Mouse (Mus musculus): ENCODE results near the gene Zfp750. TPM values are rescaled to one million over a fixed set of nuclear protein-coding genes. Genes with fewer than 3 reads are reported as not detected.

The Zfp750 gene
- polyA plus RNA-seq, 1 experiment = 0.98 TPM

GRCm38 (mm10) chr11:121512896-121513572 lies 6.1 kb downstream of the Zfp750 start:
- H3K27ac ChIP-seq (ENCODE audit: insufficient read depth, low read length) = no peak overlapping the region
- DNase-seq = peak; percentile 37 to 43
- H3K4me1 ChIP-seq (ENCODE audit: control insufficient read depth, insufficient read depth, low read length) = peaks cover 8% of the 10 kb centered on the region
- H3K27me3 ChIP-seq (ENCODE audit: control insufficient read depth, insufficient read depth, low read length) = no peaks in the 10 kb centered on the region
- H3K4me3 ChIP-seq (replicated peaks; ENCODE audit: insufficient read depth, low read depth, low read length) = no peak overlapping the region
- 30% methylated on average over 8 of the region's 8 CpGs for WGBS
- no peak for TF ChIP-seq POLR2A (IDR thresholded peaks at IDR 0.05; ENCODE audit: borderline replicate concordance, insufficient read depth, low read length)
- TF ChIP-seq CTCF (IDR thresholded peaks at IDR 0.05; ENCODE audit: borderline replicate concordance, insufficient read depth, low read depth, low read length) = no peak

GRCm38 (mm10) chr11:121510512-121511246 lies 8.5 kb downstream of the Zfp750 start:
- peaks cover 8% of the 10 kb centered on the region for H3K4me1 ChIP-seq (ENCODE audit: control insufficient read depth, insufficient read depth, low read length)
- TF ChIP-seq CTCF (IDR thresholded peaks at IDR 0.05; ENCODE audit: borderline replicate concordance, insufficient read depth, low read depth, low read length) (no peak), POLR2A (IDR thresholded peaks at IDR 0.05; ENCODE audit: borderline replicate concordance, insufficient read depth, low read length) (no peak)
- no peak overlapping the region for H3K4me3 ChIP-seq (replicated peaks; ENCODE audit: insufficient read depth, low read depth, low read length)
- DNase-seq = no peak
- H3K27me3 ChIP-seq (ENCODE audit: control insufficient read depth, insufficient read depth, low read length) = no peaks in the 10 kb centered on the region
- no peak overlapping the region for H3K27ac ChIP-seq (ENCODE audit: insufficient read depth, low read length)
- WGBS = 94% methylated on average over 9 of the region's 9 CpGs

GRCm38 (mm10) chr11:121508478-121508877 lies 10.7 kb downstream of the Zfp750 start:
- TF ChIP-seq CTCF (IDR thresholded peaks at IDR 0.05; ENCODE audit: borderline replicate concordance, insufficient read depth, low read depth, low read length) = no peak
- Histone ChIP-seq H3K4me3 (replicated peaks; ENCODE audit: insufficient read depth, low read depth, low read length) (no peak overlapping the region), H3K27me3 (ENCODE audit: control insufficient read depth, insufficient read depth, low read length) (no peaks in the 10 kb centered on the region), H3K27ac (ENCODE audit: insufficient read depth, low read length) (no peak overlapping the region), H3K4me1 (ENCODE audit: control insufficient read depth, insufficient read depth, low read length) (peaks cover 8% of the 10 kb centered on the region)
- 87% methylated on average over 4 of the region's 4 CpGs for WGBS
- DNase-seq = no peak

- no peak for TF ChIP-seq POLR2A (IDR thresholded peaks at IDR 0.05; ENCODE audit: borderline replicate concordance, insufficient read depth, low read length)
- no peak for TF ChIP-seq CTCF (IDR thresholded peaks at IDR 0.05; ENCODE audit: borderline replicate concordance, insufficient read depth, low read depth, low read length)
- Histone ChIP-seq H3K27me3 (ENCODE audit: control insufficient read depth, insufficient read depth, low read length) (no peaks in the 10 kb centered on the region), H3K4me3 (replicated peaks; ENCODE audit: insufficient read depth, low read depth, low read length) (no peak overlapping the region), H3K4me1 (ENCODE audit: control insufficient read depth, insufficient read depth, low read length) (no peaks in the 10 kb centered on the region), H3K27ac (ENCODE audit: insufficient read depth, low read length) (no peak overlapping the region)
- DNase-seq = no peak
- 66% methylated on average over 4 of the region's 4 CpGs for WGBS
These were observed 16.9 kb downstream of the Zfp750 start for GRCm38 (mm10) chr11:121502000-121502860.

GRCm38 (mm10) chr11:121501525-121501924 lies 17.6 kb downstream of the Zfp750 start:
- no peak for TF ChIP-seq POLR2A (IDR thresholded peaks at IDR 0.05; ENCODE audit: borderline replicate concordance, insufficient read depth, low read length)
- no peak for TF ChIP-seq CTCF (IDR thresholded peaks at IDR 0.05; ENCODE audit: borderline replicate concordance, insufficient read depth, low read depth, low read length)
- no peaks in the 10 kb centered on the region for H3K4me1 ChIP-seq (ENCODE audit: control insufficient read depth, insufficient read depth, low read length)
- DNase-seq = no peak
- 91% methylated on average over 4 of the region's 4 CpGs for WGBS
- no peaks in the 10 kb centered on the region for H3K27me3 ChIP-seq (ENCODE audit: control insufficient read depth, insufficient read depth, low read length)
- H3K27ac ChIP-seq (ENCODE audit: insufficient read depth, low read length) = no peak overlapping the region
- no peak overlapping the region for H3K4me3 ChIP-seq (replicated peaks; ENCODE audit: insufficient read depth, low read depth, low read length)

- Histone ChIP-seq H3K27me3 (ENCODE audit: control insufficient read depth, insufficient read depth, low read length) (no peaks in the 10 kb centered on the region), H3K4me3 (replicated peaks; ENCODE audit: insufficient read depth, low read depth, low read length) (no peak overlapping the region), H3K27ac (ENCODE audit: insufficient read depth, low read length) (no peak overlapping the region), H3K4me1 (ENCODE audit: control insufficient read depth, insufficient read depth, low read length) (no peaks in the 10 kb centered on the region)
- DNase-seq = no peak
- TF ChIP-seq CTCF (IDR thresholded peaks at IDR 0.05; ENCODE audit: borderline replicate concordance, insufficient read depth, low read depth, low read length) = no peak
- no peak for TF ChIP-seq POLR2A (IDR thresholded peaks at IDR 0.05; ENCODE audit: borderline replicate concordance, insufficient read depth, low read length)
These were observed 18.5 kb downstream of the Zfp750 start for GRCm38 (mm10) chr11:121500595-121500994.

- no peak for TF ChIP-seq POLR2A (IDR thresholded peaks at IDR 0.05; ENCODE audit: borderline replicate concordance, insufficient read depth, low read length)
- TF ChIP-seq CTCF (IDR thresholded peaks at IDR 0.05; ENCODE audit: borderline replicate concordance, insufficient read depth, low read depth, low read length) = no peak
- DNase-seq = no peak
- no peaks in the 10 kb centered on the region for H3K4me1 ChIP-seq (ENCODE audit: control insufficient read depth, insufficient read depth, low read length)
- H3K4me3 ChIP-seq (replicated peaks; ENCODE audit: insufficient read depth, low read depth, low read length) = no peak overlapping the region
- no peak overlapping the region for H3K27ac ChIP-seq (ENCODE audit: insufficient read depth, low read length)
- no peaks in the 10 kb centered on the region for H3K27me3 ChIP-seq (ENCODE audit: control insufficient read depth, insufficient read depth, low read length)
These were observed 28.5 kb downstream of the Zfp750 start for GRCm38 (mm10) chr11:121490651-121491050.
